Mouse (Mus musculus) T-helper 2 cell (primary cell): ENCODE measurements around the gene Ttll12.

Source experiments
- in situ Hi-C: fragments of 300-600 bp; cut with MboI, MseI; formaldehyde crosslinking; loops from one replicate; pipeline ENCODE4 v1.15.1; 2025; ENCODE audit warnings: high pct_unique_total_duplicates

Gene Ttll12

GRCm38 (mm10) chr15:83527747-83528146 lies 67.2 kb downstream of the Ttll12 start:
- in situ Hi-C loops, result no loop called here

- in situ Hi-C loops, result no loop called here
Measured at GRCm38 (mm10) chr15:83527092-83527437, 67.9 kb downstream of the Ttll12 start.

- in situ Hi-C loops, result no loop called here
Measured at GRCm38 (mm10) chr15:83526424-83527091, 68.4 kb downstream of the Ttll12 start, which contains the start of gene Bik. Gene Bik (plus strand): TSS chr15:83526862.
